Mouse (Mus musculus) embryonic facial prominence, embryonic 10.5 days (tissue): Measurements from ENCODE around the gene Yif1b. TPM values are rescaled to one million over a fixed set of nuclear protein-coding genes. Genes with fewer than 3 reads are reported as not detected.
A peak's percentile ranks its signal among the peaks of the same experiment; 100 is the strongest.

ENCODE experiments used
- DNase-seq: peaks from one replicate; pipeline ENCODE4 v3.0.0-alpha.2; 2017; ENCODE audit warnings: low spot score
- H3K27ac ChIP-seq: fragments of 300-500 bp; sonication (generic); replicated peaks from 2 replicates; pipeline ENCODE4 v1.5.1; 2016; ENCODE audit warnings: mild to moderate bottlenecking
- H3K27me3 ChIP-seq: fragments of 300-500 bp; sonication (generic); replicated peaks from 2 replicates; pipeline ENCODE4 v1.6.1; 2016; ENCODE audit warnings: low read depth, mild to moderate bottlenecking; ENCODE audit not compliant: poor library complexity, severe bottlenecking
- H3K36me3 ChIP-seq: fragments of 300-500 bp; sonication (generic); replicated peaks from 2 replicates; pipeline ENCODE4 v1.6.1; 2016; ENCODE audit warnings: mild to moderate bottlenecking, moderate library complexity
- H3K4me1 ChIP-seq: fragments of 300-500 bp; sonication (generic); 2 replicates; pipeline ENCODE4 v1.6.1; 2016
- H3K4me3 ChIP-seq: fragments of 300-500 bp; sonication (generic); 2 replicates; pipeline ENCODE4 v1.5.1; 2016; ENCODE audit warnings: mild to moderate bottlenecking, moderate library complexity
- H3K9me3 ChIP-seq: fragments of 300-500 bp; sonication (generic); 2 replicates; pipeline ENCODE4 v1.6.1; 2016; ENCODE audit warnings: mild to moderate bottlenecking
- WGBS: fragments of 180-500 bp; shearing (Covaris S2); methylation state at CpG from one replicate; pipeline ENCODE4 v1.1.7; 2016; 5-methylcytosine and 5-hydroxymethylcytosine counted together
- polyA plus RNA-seq: library from polyadenylated mRNA; unstranded; fragments of >200 nt; fragmentation: Nextera tagmentation; extraction: Ambion mirVana; gene quantifications from 2 replicates; pipeline ENCODE4 v1.2.1, GENCODE M21; 2016

Yif1b gene
- polyA plus RNA-seq, 1 experiment from 2014 or later, result 100 TPM

- Histone ChIP-seq H3K36me3 (peaks cover 35% of the 10 kb centered on the region), H3K4me3 (peak overlapping the region; percentile 49), H3K27me3 (peaks cover 25% of the 10 kb centered on the region), H3K4me1 (peaks cover 31% of the 10 kb centered on the region), H3K9me3 (no peaks in the 10 kb centered on the region), H3K27ac (0 out of 2 replicates have a peak overlapping the region, but pooled peaks have one; percentile 12)
- 26% methylated on average over 16 of the region's 16 CpGs for WGBS
- peak; percentile 85 for DNase-seq
Measured at GRCm38 (mm10) chr7:29247314-29247700, 9.2 kb downstream of the Yif1b start.

DNA sequence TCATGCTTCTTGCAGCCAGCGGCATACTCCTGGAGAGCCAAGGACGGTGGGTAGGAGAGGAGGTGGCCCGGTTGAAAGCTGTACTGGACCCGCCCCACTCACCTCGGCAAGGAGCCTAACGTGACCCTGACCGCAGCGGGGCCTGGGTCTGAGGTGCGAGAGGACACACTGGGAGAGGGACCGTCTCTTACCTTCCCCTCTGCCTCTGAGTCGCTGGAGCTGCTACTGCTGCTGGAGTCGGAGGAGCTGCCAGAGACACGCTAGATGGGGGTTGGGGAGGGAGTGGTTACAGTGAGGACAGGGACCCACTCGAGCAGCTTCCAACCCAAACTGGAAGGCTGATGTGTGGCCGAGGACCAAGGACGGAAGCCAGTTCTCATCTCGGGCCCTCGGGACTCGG lies 9.6 kb downstream of the Yif1b start:
- peaks cover 35% of the 10 kb centered on the region for H3K36me3 ChIP-seq
- WGBS, result 10% methylated on average over 19 of the region's 19 CpGs
- H3K27me3 ChIP-seq, result peaks cover 25% of the 10 kb centered on the region
- no peaks in the 10 kb centered on the region for H3K9me3 ChIP-seq
- no peak for DNase-seq
- H3K27ac ChIP-seq, result peak overlapping the region; percentile 60
- peaks cover 31% of the 10 kb centered on the region for H3K4me1 ChIP-seq
- H3K4me3 ChIP-seq, result peak overlapping the region; percentile 49

DNA sequence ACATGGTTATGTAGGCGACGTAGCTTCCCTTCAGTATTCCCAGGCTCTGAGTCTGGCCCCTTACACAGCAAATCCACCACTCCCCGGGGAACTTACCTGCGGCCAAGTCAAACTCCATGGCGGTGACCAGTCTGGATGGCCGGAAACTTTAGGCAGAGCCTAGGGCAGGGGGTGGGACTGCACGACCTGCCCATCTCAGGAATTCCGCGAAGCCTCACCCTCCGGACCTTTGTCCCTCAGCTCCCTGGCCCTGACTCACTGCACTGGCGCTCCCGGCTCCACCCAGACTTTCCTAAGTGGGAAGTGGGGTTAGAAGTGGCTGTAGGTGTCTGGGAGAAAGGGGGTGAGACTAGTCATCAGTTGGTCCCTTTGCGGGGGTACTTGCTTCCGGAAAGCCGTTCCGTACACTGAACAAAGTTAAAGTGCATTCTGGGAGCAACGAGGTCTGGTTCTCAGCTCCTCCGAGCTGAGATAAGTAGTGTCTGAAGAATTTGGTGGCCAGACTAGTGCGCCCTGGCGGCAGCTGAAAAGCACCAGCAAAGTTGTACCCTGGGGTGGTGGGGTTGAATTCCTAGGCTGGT lies 10.2 kb downstream of the Yif1b start, which contains the start of gene 2200002D01Rik:
TSS of gene 2200002D01Rik (minus strand) at position 206 of the 581 bp plus-strand sequence.
- Histone ChIP-seq H3K27ac (peak within 1 kb of the TSS; percentile 60), H3K4me1 (peaks cover 35% of the 10 kb centered on the region), H3K36me3 (peaks cover 35% of the 10 kb centered on the region), H3K27me3 (peaks cover 25% of the 10 kb centered on the region), H3K4me3 (peak within 1 kb of the TSS; percentile 49), H3K9me3 (no peaks in the 10 kb centered on the region)
- peak; percentile 48 for DNase-seq
- 5% methylated on average over 20 of the region's 20 CpGs for WGBS

GRCm38 (mm10) chr7:29251166-29251565 lies 13.0 kb downstream of the Yif1b start:
- peaks cover 25% of the 10 kb centered on the region for H3K27me3 ChIP-seq
- no peak for DNase-seq
- no peak overlapping the region for H3K27ac ChIP-seq
- H3K4me1 ChIP-seq, result peaks cover 42% of the 10 kb centered on the region
- 80% methylated on average over 3 of the region's 3 CpGs for WGBS
- H3K9me3 ChIP-seq, result no peaks in the 10 kb centered on the region
- no peak overlapping the region for H3K4me3 ChIP-seq
- H3K36me3 ChIP-seq, result peaks cover 11% of the 10 kb centered on the region

DNA sequence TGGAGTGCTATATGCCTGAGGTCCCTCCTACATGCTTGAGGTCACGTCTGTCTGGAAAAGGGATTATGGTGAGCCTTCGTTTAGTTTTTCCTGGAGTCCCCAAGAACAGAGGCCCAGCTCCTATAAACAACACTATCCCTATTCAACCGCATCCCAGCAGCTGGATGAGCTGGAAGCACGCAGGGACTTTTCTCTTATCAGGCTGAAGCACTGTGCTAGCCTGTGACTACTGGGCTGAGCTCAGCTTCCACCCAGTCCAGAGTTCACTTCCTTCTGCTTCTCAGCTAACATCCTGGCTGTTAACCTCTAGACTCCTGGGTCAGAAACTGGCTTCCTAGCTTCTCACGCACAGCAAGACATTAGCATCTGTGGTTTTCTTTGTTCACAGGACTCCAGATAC lies 15.7 kb downstream of the Yif1b start:
- H3K27ac ChIP-seq, result peak overlapping the region; percentile 49; the same call in 1 of the 2 replicates
- no peak overlapping the region for H3K4me3 ChIP-seq
- 52% methylated on average over 5 of the region's 5 CpGs for WGBS
- peaks cover 10% of the 10 kb centered on the region for H3K27me3 ChIP-seq
- DNase-seq, result no peak
- H3K36me3 ChIP-seq, result peaks cover 14% of the 10 kb centered on the region
- H3K4me1 ChIP-seq, result peaks cover 34% of the 10 kb centered on the region
- no peaks in the 10 kb centered on the region for H3K9me3 ChIP-seq

GRCm38 (mm10) chr7:29255875-29256274 lies 17.7 kb downstream of the Yif1b start:
- DNase-seq, result no peak
- WGBS, result 85% methylated on average over 4 of the region's 4 CpGs
- no peak overlapping the region for H3K27ac ChIP-seq
- H3K4me1 ChIP-seq, result peaks cover 50% of the 10 kb centered on the region
- no peaks in the 10 kb centered on the region for H3K9me3 ChIP-seq
- H3K27me3 ChIP-seq, result no peaks in the 10 kb centered on the region
- no peak overlapping the region for H3K4me3 ChIP-seq
- H3K36me3 ChIP-seq, result peaks cover 14% of the 10 kb centered on the region

- H3K4me1 ChIP-seq, result peaks cover 56% of the 10 kb centered on the region
- H3K27ac ChIP-seq, result no peak overlapping the region
- peaks cover 14% of the 10 kb centered on the region for H3K36me3 ChIP-seq
- DNase-seq, result no peak
- WGBS, result 83% methylated on average over 1 of the region's 1 CpGs
- H3K4me3 ChIP-seq, result no peak overlapping the region
- no peaks in the 10 kb centered on the region for H3K9me3 ChIP-seq
- H3K27me3 ChIP-seq, result no peaks in the 10 kb centered on the region
Measured at GRCm38 (mm10) chr7:29257368-29257767, 19.2 kb downstream of the Yif1b start.

GRCm38 (mm10) chr7:29259781-29260730 lies 21.9 kb downstream of the Yif1b start:
- peaks cover 14% of the 10 kb centered on the region for H3K36me3 ChIP-seq
- H3K27ac ChIP-seq, result peak overlapping the region; percentile 78
- no peaks in the 10 kb centered on the region for H3K27me3 ChIP-seq
- peaks cover 44% of the 10 kb centered on the region for H3K4me1 ChIP-seq
- H3K9me3 ChIP-seq, result no peaks in the 10 kb centered on the region
- WGBS, result 73% methylated on average over 10 of the region's 10 CpGs
- no peak for DNase-seq
- H3K4me3 ChIP-seq, result no peak overlapping the region

GRCm38 (mm10) chr7:29262151-29262550 lies 24.0 kb downstream of the Yif1b start:
- no peaks in the 10 kb centered on the region for H3K27me3 ChIP-seq
- H3K4me3 ChIP-seq, result no peak overlapping the region
- H3K27ac ChIP-seq, result no peak overlapping the region
- no peak for DNase-seq
- H3K4me1 ChIP-seq, result peaks cover 53% of the 10 kb centered on the region
- 75% methylated on average over 6 of the region's 6 CpGs for WGBS
- H3K9me3 ChIP-seq, result no peaks in the 10 kb centered on the region
- peaks cover 9% of the 10 kb centered on the region for H3K36me3 ChIP-seq

DNA sequence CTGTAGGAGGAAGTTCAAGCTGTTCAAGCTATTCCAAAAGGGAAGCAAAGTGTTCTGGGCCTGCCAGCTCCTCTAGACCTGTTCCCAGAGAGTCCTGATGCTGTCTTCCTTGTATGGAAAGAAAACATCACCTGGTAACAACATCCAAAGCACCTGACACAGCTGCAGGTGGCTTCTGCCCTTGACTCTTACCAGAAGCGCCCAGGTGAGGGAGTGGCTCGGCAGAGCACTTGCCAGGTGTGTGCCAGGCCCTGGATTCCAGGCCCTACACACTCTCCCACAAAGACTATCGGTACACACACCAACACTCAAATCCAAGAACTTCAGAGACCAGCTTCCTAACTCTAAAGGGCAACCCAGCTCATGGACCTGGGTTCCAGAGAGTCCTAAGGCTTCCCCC lies 25.7 kb downstream of the Yif1b start:
- H3K9me3 ChIP-seq, result no peaks in the 10 kb centered on the region
- H3K27ac ChIP-seq, result no peak overlapping the region
- no peaks in the 10 kb centered on the region for H3K36me3 ChIP-seq
- no peaks in the 10 kb centered on the region for H3K27me3 ChIP-seq
- DNase-seq, result no peak
- peaks cover 43% of the 10 kb centered on the region for H3K4me1 ChIP-seq
- no peak overlapping the region for H3K4me3 ChIP-seq
- 86% methylated on average over 3 of the region's 3 CpGs for WGBS

GRCm38 (mm10) chr7:29265636-29266035 lies 27.5 kb downstream of the Yif1b start:
- H3K36me3 ChIP-seq, result no peaks in the 10 kb centered on the region
- no peaks in the 10 kb centered on the region for H3K27me3 ChIP-seq
- peaks cover 27% of the 10 kb centered on the region for H3K4me1 ChIP-seq
- no peak for DNase-seq
- H3K27ac ChIP-seq, result no peak overlapping the region
- no peaks in the 10 kb centered on the region for H3K9me3 ChIP-seq
- no peak overlapping the region for H3K4me3 ChIP-seq
- WGBS, result 83% methylated on average over 7 of the region's 7 CpGs

- Histone ChIP-seq H3K27me3 (no peaks in the 10 kb centered on the region), H3K36me3 (no peaks in the 10 kb centered on the region)
Measured at GRCm38 (mm10) chr7:29266931-29267330, 28.8 kb downstream of the Yif1b start.

More at GRCm38 (mm10) chr7:29266931-29267330, 28.8 kb downstream of the Yif1b start:
- 60% methylated on average over 4 of the region's 4 CpGs for WGBS
- H3K4me3 ChIP-seq, result no peak overlapping the region
- DNase-seq, result no peak
- no peak overlapping the region for H3K27ac ChIP-seq
- no peaks in the 10 kb centered on the region for H3K9me3 ChIP-seq
- H3K4me1 ChIP-seq, result peaks cover 25% of the 10 kb centered on the region
